Comparison of ENCODE assay signal across 8 mouse cellular contexts in genomic region chr6:15720818-15721715, GRCm38 (mm10). TPM values are rescaled to one million over a fixed set of nuclear protein-coding genes. Genes with fewer than 3 reads are reported as not detected.
DNase-seq lines count a peak whose midpoint lies in the region; ATAC-seq and TF ChIP-seq lines count a peak whose summit lies in the region.

No protein-coding gene starts in this region.

- peak overlapping the region; percentile 77 for H3K4me3 ChIP-seq in lung, embryonic 14.5 days (ENCODE audit: low read depth, low read length)
- peak overlapping the region; percentile 49 for H3K4me3 ChIP-seq in neural tube, embryonic 15.5 days (replicated peaks)

- TF ChIP-seq CTCF in lung, embryonic 14.5 days (IDR thresholded peaks at IDR 0.05; ENCODE audit: low read depth) = no peak

- whole genome bisulfite sequencing in lung, embryonic 14.5 days = under 1% methylated on average over 59 of the region's 60 CpGs
- 1% methylated on average over 60 of the region's 60 CpGs for WGBS in neural tube, embryonic 15.5 days

- no peaks in the 10 kb centered on the region for H3K27me3 ChIP-seq in lung, embryonic 14.5 days (ENCODE audit: insufficient read depth, low read length)
- H3K27me3 ChIP-seq in neural tube, embryonic 15.5 days (replicated peaks) = 0 out of 2 replicates have a peak, but pooled peaks cover 8% of the 10 kb centered on the region

- H3K36me3 ChIP-seq in lung, embryonic 14.5 days (ENCODE audit: insufficient read depth) = no peaks in the 10 kb centered on the region
- H3K36me3 ChIP-seq in neural tube, embryonic 15.5 days = no peaks in the 10 kb centered on the region

- peak; percentile 79 for ATAC-seq in lung, embryonic 14.5 days (ENCODE audit: insufficient read depth)
- ATAC-seq in neural tube, embryonic 15.5 days (ENCODE audit: low FRiP score) = peak; percentile 76

- peak overlapping the region; percentile 91 for H3K27ac ChIP-seq in lung, embryonic 14.5 days (ENCODE audit: low read depth)
- H3K27ac ChIP-seq in neural tube, embryonic 15.5 days (replicated peaks) = no peak overlapping the region

- DNase-seq in left cerebral cortex, adult 18-20 months (ENCODE audit: low spot score in 2 of 2) = peak; percentile 6 to 9
- DNase-seq in left cerebral cortex, adult 11 months (ENCODE audit: low spot score) = no peak
- peak; percentile 65 for DNase-seq in embryo, embryonic 10.5 days (ENCODE audit: low spot score)
- DNase-seq in heart, adult 8-10 months (ENCODE audit: low spot score) = peak; percentile 77
- peak; percentile 86 for DNase-seq in kidney, adult 18-20 months
- DNase-seq in lung, embryonic 14.5 days = peak; percentile 77
- DNase-seq in thymus, postnatal 10 days (ENCODE audit: low spot score in 2 of 2) = peak; percentile 18 to 32

- H3K4me2 ChIP-seq in lung, embryonic 14.5 days = peak overlapping the region; percentile 78
- peak overlapping the region; percentile 89 for H3K4me2 ChIP-seq in neural tube, embryonic 15.5 days

- H3K9me3 ChIP-seq in lung, embryonic 14.5 days (ENCODE audit: low read depth, low read length) = no peaks in the 10 kb centered on the region
- H3K9me3 ChIP-seq in neural tube, embryonic 15.5 days (replicated peaks) = no peaks in the 10 kb centered on the region

- peak overlapping the region; percentile 91 for H3K9ac ChIP-seq in lung, embryonic 14.5 days
- H3K9ac ChIP-seq in neural tube, embryonic 15.5 days (replicated peaks) = peak overlapping the region; percentile 48

- no peaks in the 10 kb centered on the region for H3K4me1 ChIP-seq in lung, embryonic 14.5 days (ENCODE audit: insufficient read depth)
- peaks cover 15% of the 10 kb centered on the region for H3K4me1 ChIP-seq in neural tube, embryonic 15.5 days

RNA-seq across cellular contexts. Expression of gene Mdfic, which starts 0.6 kb away (rescaled TPM):
- 1 to 10 TPM; 3.0 to 3.5 TPM for total RNA-seq in left cerebral cortex, adult 18-20 months (2021)
- total RNA-seq in heart, adult 8-10 months (2022) = 10 to 100 TPM; 14.4 to 17.5 (median 15.6) TPM
- polyA plus RNA-seq in lung, embryonic 14.5 days (2014; fragmentation: Nextera tagmentation; extraction: Ambion mirVana) = 11.7 and 12.4 TPM in 2 replicates
- 1.1 and 1.5 TPM in 2 replicates for polyA plus RNA-seq in neural tube, embryonic 15.5 days (2015; fragmentation: Nextera tagmentation; extraction: Ambion mirVana)
